Mouse (Mus musculus) stomach, embryonic 14.5 days (tissue): ENCODE measurements around the gene Fanci. TPM values are rescaled to one million over a fixed set of nuclear protein-coding genes. Genes with fewer than 3 reads are reported as not detected.

Source experiments
- ATAC-seq: fragments of 200-750 bp; cut with Nextera tagmentation; 2 replicates; pipeline ENCODE4 v1.8.0; 2017; ENCODE audit warnings: low read depth, moderate TSS enrichment; ENCODE audit not compliant: insufficient number of reproducible peaks, insufficient read depth, low FRiP score
- H3K27ac ChIP-seq: fragments of 300-500 bp; sonication (generic); 2 replicates; pipeline ENCODE4 v1.5.1; 2014; ENCODE audit warnings: mild to moderate bottlenecking, low read length, moderate library complexity, mixed read lengths
- H3K27me3 ChIP-seq: fragments of 300-500 bp; sonication (generic); 2 replicates; pipeline ENCODE4 v1.6.1; 2014; ENCODE audit warnings: low read length, control low read depth, mixed read lengths; ENCODE audit not compliant: control insufficient read depth, insufficient read depth
- H3K36me3 ChIP-seq: fragments of 300-500 bp; sonication (generic); 2 replicates; pipeline ENCODE4 v1.6.1; 2014; ENCODE audit warnings: mild to moderate bottlenecking, control low read depth, low read length, moderate library complexity, mixed read lengths; ENCODE audit not compliant: control insufficient read depth, insufficient read depth
- H3K4me1 ChIP-seq: fragments of 300-500 bp; sonication (generic); 2 replicates; pipeline ENCODE4 v1.6.1; 2014; ENCODE audit warnings: low read length, control low read depth, mixed read lengths; ENCODE audit not compliant: control insufficient read depth, insufficient read depth
- H3K4me2 ChIP-seq: fragments of 300-500 bp; sonication (generic); replicated peaks from 2 replicates; pipeline ENCODE4 v1.6.1; 2014; ENCODE audit warnings: low read depth, low read length, control low read depth
- H3K4me3 ChIP-seq: fragments of 300-500 bp; sonication (generic); 2 replicates; pipeline ENCODE4 v1.5.1; 2014; ENCODE audit warnings: low read depth, low read length, control low read depth
- H3K9ac ChIP-seq: fragments of 300-500 bp; sonication (generic); replicated peaks from 2 replicates; pipeline ENCODE4 v1.6.1; 2014; ENCODE audit warnings: low read depth, mild to moderate bottlenecking, control low read depth, low read length, moderate library complexity, mixed read lengths
- H3K9me3 ChIP-seq: fragments of 300-500 bp; sonication (generic); 2 replicates; pipeline ENCODE4 v1.6.1; 2016; ENCODE audit warnings: low read depth, low read length, control low read depth; ENCODE audit not compliant: control insufficient read depth
- WGBS: fragments of 180-500 bp; shearing (Covaris S2); extraction: QIAGEN DNeasy Blood & Tissue Kit; methylation state at CpG from one replicate; pipeline ENCODE4 v1.1.7; 2014; 5-methylcytosine and 5-hydroxymethylcytosine counted together
- polyA plus RNA-seq: library from polyadenylated mRNA; unstranded; fragments of >200 nt; fragmentation: Nextera tagmentation; extraction: Ambion mirVana; gene quantifications from 2 replicates; pipeline ENCODE4 v1.2.1, GENCODE M21; 2014

Fanci gene
- polyA plus RNA-seq, 1 experiment from 2014 or later, result 11.4 TPM

DNA sequence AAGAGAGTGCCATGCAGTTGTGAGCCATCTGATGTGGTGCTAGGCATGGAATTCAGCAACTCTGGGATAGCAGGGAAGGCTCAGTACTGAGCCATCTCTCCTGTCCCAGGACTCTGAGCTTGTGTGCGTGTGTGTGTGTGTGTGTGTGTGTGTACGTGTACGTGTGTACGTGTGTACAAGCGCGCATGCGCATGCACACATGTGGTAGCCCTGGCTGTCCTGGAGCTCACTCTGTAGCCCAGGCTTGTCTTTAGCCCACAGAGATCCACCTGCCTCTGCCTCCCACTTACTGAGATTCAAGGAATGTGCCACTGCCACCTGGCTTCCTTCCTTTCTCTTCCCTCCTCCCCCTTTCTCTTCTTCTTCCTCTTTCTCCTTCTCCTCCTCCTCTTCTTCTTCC lies 2.2 kb downstream of the Fanci start:
- no peaks in the 10 kb centered on the region for H3K36me3 ChIP-seq
- H3K4me2 ChIP-seq, result no peak overlapping the region
- H3K9ac ChIP-seq, result no peak overlapping the region
- H3K27me3 ChIP-seq, result no peaks in the 10 kb centered on the region
- peaks cover 6% of the 10 kb centered on the region for H3K4me1 ChIP-seq
- H3K9me3 ChIP-seq, result no peaks in the 10 kb centered on the region
- no peak for ATAC-seq
- H3K27ac ChIP-seq, result no peak overlapping the region
- no peak overlapping the region for H3K4me3 ChIP-seq
- 98% methylated on average over 7 of the region's 7 CpGs for whole genome bisulfite sequencing

DNA sequence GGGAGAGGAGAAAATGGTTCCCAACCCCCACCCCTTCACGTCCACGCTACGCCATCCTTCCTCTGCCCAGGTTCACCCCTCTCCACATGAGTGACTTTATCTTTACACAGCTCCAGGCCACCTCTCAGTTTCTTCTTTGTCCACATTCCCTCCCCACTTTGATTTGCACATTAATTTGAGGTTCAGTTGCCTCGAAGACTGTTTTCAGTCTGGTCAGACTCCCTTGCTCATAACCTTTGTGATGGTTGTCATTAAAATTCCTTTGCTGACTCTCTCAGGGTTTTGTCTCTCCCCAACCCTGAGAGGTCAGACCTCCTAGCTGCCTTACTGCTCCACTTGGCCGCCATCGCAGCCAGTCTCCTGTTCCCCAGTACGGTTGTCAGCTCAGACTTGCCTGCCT lies 2.9 kb downstream of the Fanci start:
- 73% methylated on average over 7 of the region's 7 CpGs for WGBS
- Histone ChIP-seq H3K9ac (no peak overlapping the region), H3K36me3 (no peaks in the 10 kb centered on the region), H3K27me3 (no peaks in the 10 kb centered on the region), H3K4me2 (no peak overlapping the region), H3K4me3 (no peak overlapping the region), H3K27ac (no peak overlapping the region), H3K4me1 (peaks cover 6% of the 10 kb centered on the region), H3K9me3 (no peaks in the 10 kb centered on the region)
- no peak for ATAC-seq

DNA sequence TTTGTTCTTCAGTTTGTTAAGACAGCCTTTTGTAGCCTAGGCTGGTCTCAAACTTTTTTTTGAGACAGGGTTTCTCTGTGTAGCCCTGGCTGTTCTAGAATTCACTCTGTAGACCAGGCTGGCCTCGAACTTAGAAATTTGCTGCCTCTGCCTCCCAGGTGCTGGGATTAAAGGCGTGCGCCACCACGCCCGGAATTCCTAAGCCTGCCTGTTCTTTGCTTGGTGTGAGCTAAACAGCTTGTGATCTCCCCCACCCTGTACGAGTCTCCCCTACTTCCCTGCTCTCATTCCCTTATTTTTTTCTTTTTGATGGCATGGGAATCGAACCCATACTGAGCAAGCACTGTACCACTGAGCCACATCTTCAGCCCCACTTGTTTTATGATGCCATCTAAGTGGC lies 3.5 kb downstream of the Fanci start:
- ATAC-seq, result no peak
- WGBS, result 85% methylated on average over 7 of the region's 7 CpGs

DNA sequence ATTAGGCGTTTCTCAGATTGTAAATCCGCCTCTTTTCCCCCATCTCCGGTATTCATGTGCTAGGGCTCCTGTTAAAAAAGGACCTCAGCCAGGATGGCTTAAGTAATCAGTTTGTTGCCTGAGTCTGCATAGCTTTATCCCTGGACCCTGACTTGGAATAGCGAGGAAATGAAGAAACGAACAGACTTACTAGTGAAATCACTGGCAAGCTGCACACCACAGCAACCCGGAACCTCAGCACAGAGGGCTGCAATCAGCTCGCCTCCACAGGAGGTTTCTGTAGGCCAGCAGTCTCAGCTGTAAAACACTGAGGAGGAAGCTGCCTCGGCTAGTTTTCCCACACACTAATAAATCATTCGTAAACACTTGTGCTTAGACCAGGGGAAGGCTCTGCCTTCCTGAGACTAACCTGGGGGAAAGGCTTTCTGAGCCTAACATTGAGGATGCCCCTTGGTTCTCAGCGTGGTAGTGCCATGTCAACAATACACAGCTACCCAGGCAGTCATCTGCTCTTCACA lies 5.8 kb downstream of the Fanci start:
- peaks cover 6% of the 10 kb centered on the region for H3K4me1 ChIP-seq
- H3K27me3 ChIP-seq, result no peaks in the 10 kb centered on the region
- H3K4me2 ChIP-seq, result no peak overlapping the region
- ATAC-seq, result no peak
- H3K4me3 ChIP-seq, result no peak overlapping the region
- WGBS, result 62% methylated on average over 10 of the region's 10 CpGs
- H3K9ac ChIP-seq, result no peak overlapping the region
- no peaks in the 10 kb centered on the region for H3K9me3 ChIP-seq
- H3K36me3 ChIP-seq, result no peaks in the 10 kb centered on the region
- H3K27ac ChIP-seq, result no peak overlapping the region

More for the DNA sequence above, 3.5 kb downstream of the Fanci start:
- Histone ChIP-seq H3K9me3 (no peaks in the 10 kb centered on the region), H3K9ac (no peak overlapping the region), H3K4me2 (no peak overlapping the region), H3K27me3 (no peaks in the 10 kb centered on the region), H3K27ac (no peak overlapping the region), H3K4me3 (no peak overlapping the region), H3K36me3 (no peaks in the 10 kb centered on the region), H3K4me1 (peaks cover 6% of the 10 kb centered on the region)

DNA sequence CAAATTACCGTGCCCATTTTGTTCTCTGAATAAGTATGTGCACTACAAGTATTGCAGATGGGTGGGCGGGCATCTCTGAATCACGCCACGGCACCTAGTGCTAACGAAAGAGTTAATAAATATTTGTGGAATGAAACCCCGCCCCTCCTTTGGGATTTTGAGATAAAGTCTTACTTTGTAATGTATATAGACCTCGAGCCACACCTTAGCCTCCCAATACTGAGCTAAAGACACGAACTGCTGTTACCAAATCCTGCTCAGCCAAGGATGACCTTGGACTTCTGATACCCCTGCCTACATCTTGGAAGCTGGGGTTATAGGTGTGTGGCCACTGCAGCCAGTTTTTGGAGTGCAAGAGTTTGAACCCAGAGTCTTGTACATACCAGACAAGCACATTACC lies 6.7 kb downstream of the Fanci start:
- no peaks in the 10 kb centered on the region for H3K9me3 ChIP-seq
- H3K27ac ChIP-seq, result no peak overlapping the region
- H3K4me2 ChIP-seq, result no peak overlapping the region
- no peaks in the 10 kb centered on the region for H3K4me1 ChIP-seq
- no peak overlapping the region for H3K9ac ChIP-seq
- ATAC-seq, result no peak
- 64% methylated on average over 8 of the region's 8 CpGs for WGBS
- H3K36me3 ChIP-seq, result no peaks in the 10 kb centered on the region
- H3K27me3 ChIP-seq, result no peaks in the 10 kb centered on the region
- H3K4me3 ChIP-seq, result no peak overlapping the region

DNA sequence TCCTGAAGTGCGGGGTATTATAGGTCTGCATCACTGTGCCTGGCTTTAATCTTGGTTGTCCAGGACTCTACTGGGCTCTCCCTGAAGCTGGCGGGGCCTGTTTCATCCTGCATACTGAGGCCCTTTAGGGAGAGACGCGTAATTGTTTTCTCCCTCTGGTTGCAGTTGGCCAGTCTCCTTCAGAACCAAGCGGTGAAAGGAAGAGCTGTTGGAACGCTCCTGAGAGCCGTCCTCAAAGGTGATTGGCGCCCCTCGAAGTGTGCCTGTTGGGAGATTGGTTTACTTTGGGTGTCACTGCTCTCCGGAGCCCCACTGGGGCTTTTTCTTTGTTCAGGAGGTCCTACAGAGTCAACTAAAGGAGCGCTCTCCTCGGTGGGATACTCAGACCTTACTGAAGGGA lies 7.2 kb downstream of the Fanci start:
- Histone ChIP-seq H3K9me3 (no peaks in the 10 kb centered on the region), H3K4me3 (no peak overlapping the region), H3K4me1 (no peaks in the 10 kb centered on the region), H3K9ac (no peak overlapping the region), H3K36me3 (no peaks in the 10 kb centered on the region), H3K27me3 (no peaks in the 10 kb centered on the region), H3K27ac (no peak overlapping the region), H3K4me2 (no peak overlapping the region)
- 0 out of 2 replicates have a peak, but pooled peaks have one; percentile 10 for ATAC-seq
- 74% methylated on average over 12 of the region's 12 CpGs for WGBS

DNA sequence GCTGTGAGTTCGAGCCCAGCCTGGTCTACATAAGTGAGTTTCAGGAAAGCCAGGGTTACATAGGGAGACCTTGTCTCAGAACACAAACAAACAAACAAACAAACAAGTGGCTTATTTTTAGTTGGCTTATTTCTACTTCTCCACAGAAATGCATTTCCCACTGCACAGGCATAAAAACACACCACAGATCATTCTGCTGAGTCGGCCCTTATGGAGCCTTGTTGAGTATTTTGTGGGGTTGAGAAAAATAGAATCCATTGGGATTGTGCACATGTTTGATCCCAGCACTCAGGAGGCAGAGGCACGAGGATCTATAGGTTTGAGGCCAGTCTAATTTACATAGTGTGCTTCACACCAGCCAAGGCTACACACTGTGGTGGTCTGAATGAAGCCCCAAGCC lies 8.6 kb downstream of the Fanci start:
- Histone ChIP-seq H3K4me1 (no peaks in the 10 kb centered on the region), H3K27ac (no peak overlapping the region), H3K36me3 (no peaks in the 10 kb centered on the region), H3K9ac (no peak overlapping the region), H3K27me3 (no peaks in the 10 kb centered on the region), H3K4me3 (no peak overlapping the region), H3K4me2 (no peak overlapping the region), H3K9me3 (no peaks in the 10 kb centered on the region)
- ATAC-seq, result no peak
- WGBS, result 90% methylated on average over 3 of the region's 3 CpGs

DNA sequence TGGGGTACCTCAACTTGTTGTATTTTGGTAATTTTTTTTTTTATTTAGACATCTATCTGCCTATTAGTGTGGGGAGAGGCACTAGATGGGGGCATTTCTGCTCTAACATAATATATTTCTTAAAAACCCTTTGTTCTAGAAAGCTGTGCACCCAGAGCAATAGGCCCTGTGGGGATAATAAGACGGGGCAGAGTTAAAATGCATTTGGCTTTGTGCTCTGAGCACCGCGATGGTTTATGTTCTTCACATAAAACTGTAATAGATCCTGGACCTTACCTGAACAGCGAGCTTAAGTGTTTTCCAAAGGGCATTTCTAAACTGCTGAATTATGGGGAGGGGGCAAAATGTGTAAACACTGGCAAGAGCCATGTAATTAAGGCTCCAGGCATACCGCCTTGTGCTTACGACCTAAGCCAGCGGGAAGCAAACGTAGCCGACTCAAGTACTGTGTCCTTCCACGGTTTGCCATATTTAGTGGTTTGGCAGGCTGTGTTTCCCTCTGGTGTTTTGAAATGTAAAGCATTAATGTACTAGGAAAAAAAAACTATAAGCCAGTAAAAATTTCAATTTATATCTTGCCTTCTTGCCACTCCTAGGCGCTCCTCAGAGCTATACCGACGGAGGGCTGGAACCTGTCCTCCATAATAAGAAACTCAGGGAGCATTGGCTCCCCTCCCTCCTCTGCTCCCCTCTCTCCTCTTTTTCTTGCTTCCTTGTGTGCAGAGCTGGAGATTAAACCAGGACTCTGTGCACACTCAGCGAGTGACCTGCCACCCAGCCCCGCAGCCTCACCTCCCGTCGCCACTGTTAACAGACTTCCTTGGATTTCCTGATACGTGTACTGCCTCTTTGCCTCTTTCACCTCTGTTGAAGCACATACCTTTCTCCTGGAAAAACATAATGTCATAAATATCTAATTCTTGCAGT lies 23.0 kb downstream of the Fanci start:
- Histone ChIP-seq H3K27me3 (no peaks in the 10 kb centered on the region), H3K4me2 (no peak overlapping the region), H3K27ac (no peak overlapping the region), H3K9ac (no peak overlapping the region), H3K9me3 (no peaks in the 10 kb centered on the region), H3K4me1 (no peaks in the 10 kb centered on the region), H3K36me3 (no peaks in the 10 kb centered on the region), H3K4me3 (no peak overlapping the region)
- ATAC-seq, result 0 out of 2 replicates have a peak, but pooled peaks have one; percentile 18
- WGBS, result 72% methylated on average over 18 of the region's 18 CpGs
